Mouse (Mus musculus): ENCODE measurements at regions not wholly inside any gene's neighbourhood (a gene's known extent, or its start where the extent isn't known, plus 50 kb on each side); places are given as distances from the start of the nearest gene placed in this dataset.
A peak's percentile ranks its signal among the peaks of the same experiment; 100 is the strongest.

GRCm38 (mm10) chr12:105898580-105899293 is 111.3 kb upstream of the Vrk1 start:
- peak; percentile 36 for DNase-seq

- no peak for DNase-seq
These were observed 110.6 kb upstream of the Vrk1 start for GRCm38 (mm10) chr12:105899294-105899909.

- no peak for DNase-seq
These were observed 109.5 kb upstream of the Vrk1 start for GRCm38 (mm10) chr12:105900479-105900878.

- DNase-seq: peak; percentile 51
These were observed 107.0 kb upstream of the Vrk1 start for GRCm38 (mm10) chr12:105903072-105903471.

GRCm38 (mm10) chr12:105906584-105906983 is 103.4 kb upstream of the Vrk1 start:
- peak; percentile 46 for DNase-seq

GRCm38 (mm10) chr12:105907851-105908620 is 102.0 kb upstream of the Vrk1 start:
- DNase-seq: no peak

- DNase-seq: no peak
These were observed 98.5 kb upstream of the Vrk1 start for GRCm38 (mm10) chr12:105911556-105911955.

GRCm38 (mm10) chr12:105917388-105917963 is 92.6 kb upstream of the Vrk1 start:
- no peak for DNase-seq

- DNase-seq: no peak
These were observed 91.3 kb upstream of the Vrk1 start for GRCm38 (mm10) chr12:105918775-105919174.

- no peak for DNase-seq
These were observed 82.8 kb upstream of the Vrk1 start for GRCm38 (mm10) chr12:105927210-105927609.

GRCm38 (mm10) chr12:105929456-105929921 is 80.5 kb upstream of the Vrk1 start:
- DNase-seq: peak; percentile 48

GRCm38 (mm10) chr12:105935441-105935880 is 74.6 kb upstream of the Vrk1 start:
- DNase-seq: peak; percentile 66

GRCm38 (mm10) chr12:105936812-105937530 is 73.1 kb upstream of the Vrk1 start:
- no peak for DNase-seq

- DNase-seq: no peak
These were observed 67.6 kb upstream of the Vrk1 start for GRCm38 (mm10) chr12:105942136-105943076.

GRCm38 (mm10) chr12:105943077-105943433 is 67.0 kb upstream of the Vrk1 start:
- no peak for DNase-seq

- no peak for DNase-seq
These were observed 62.7 kb upstream of the Vrk1 start for GRCm38 (mm10) chr12:105947332-105947731.

- no peak for DNase-seq
These were observed 61.7 kb upstream of the Vrk1 start for GRCm38 (mm10) chr12:105948322-105948721.

GRCm38 (mm10) chr12:105955764-105956290 is 54.2 kb upstream of the Vrk1 start:
- peak; percentile 62 for DNase-seq

GRCm38 (mm10) chr12:105959756-105960155 is 50.3 kb upstream of the Vrk1 start:
- DNase-seq: no peak
